Mouse (Mus musculus) small intestine, adult 2 months (tissue): ENCODE results near the gene Olfr555. TPM values are rescaled to one million over a fixed set of nuclear protein-coding genes. Genes with fewer than 3 reads are reported as not detected.
"Not testable (repeated sequence)": the region's sequence is repeated elsewhere in the genome, so short reads cannot be mapped to it uniquely, and the experiment has no call there.

Experiments
- H3K27ac ChIP-seq: fragments of 200-500 bp; 2 replicates; pipeline ENCODE4 v1.5.1; 2012; ENCODE audit warnings: low read depth, low read length, control low read depth, inconsistent platforms; ENCODE audit not compliant: insufficient read depth
- H3K27me3 ChIP-seq: fragments of 200-500 bp; 2 replicates; pipeline ENCODE4 v1.6.1; 2012; ENCODE audit warnings: mild to moderate bottlenecking, moderate library complexity, low read length, inconsistent platforms; ENCODE audit not compliant: control insufficient read depth, insufficient read depth
- H3K36me3 ChIP-seq: fragments of 200-500 bp; 2 replicates; pipeline ENCODE4 v1.6.1; 2012; ENCODE audit warnings: mild to moderate bottlenecking, low read length, control low read depth, inconsistent platforms; ENCODE audit not compliant: control insufficient read depth, insufficient read depth
- H3K4me1 ChIP-seq: fragments of 200-500 bp; 2 replicates; pipeline ENCODE4 v1.6.1; 2012; ENCODE audit warnings: low read length, inconsistent platforms, mixed read lengths; ENCODE audit not compliant: control insufficient read depth, insufficient read depth, insufficient read length
- H3K4me3 ChIP-seq: fragments of 200-500 bp; 2 replicates; pipeline ENCODE4 v1.5.1; 2012; ENCODE audit warnings: low read depth, mild to moderate bottlenecking, control low read depth, inconsistent platforms, low read length, moderate library complexity
- CTCF ChIP-seq: fragments of 200-500 bp; IDR thresholded peaks from 2 replicates; pipeline ENCODE4 v1.5.1; 2012; ENCODE audit warnings: low read depth, mild to moderate bottlenecking, control low read depth, inconsistent platforms, low read length, moderate library complexity, mixed read lengths; ENCODE audit not compliant: insufficient replicate concordance, insufficient read length; ENCODE audit errors: extremely low read depth
- POLR2A ChIP-seq: fragments of 200-500 bp; IDR thresholded peaks from 2 replicates; pipeline ENCODE4 v1.6.1; 2012; ENCODE audit warnings: low read depth, mild to moderate bottlenecking, control low read depth, inconsistent platforms, low read length, moderate library complexity
- WGBS: fragments of 180-500 bp; shearing (Covaris S2); methylation state at CpG from one replicate; pipeline ENCODE4 v1.1.7; 2018; 5-methylcytosine and 5-hydroxymethylcytosine counted together
- polyA plus RNA-seq: library from polyadenylated mRNA; depleted of rRNA; stranded (reverse); fragments of >200 nt; gene quantifications from 2 replicates; pipeline ENCODE4 v1.2.3, GENCODE M21; 2012; rRNA removed

Olfr555 gene
- not detected in 2 replicates for polyA plus RNA-seq

GRCm38 (mm10) chr7:102658523-102658922 is at the start of gene Olfr555:
Gene Olfr555 (plus strand): TSS chr7:102658823.
- H3K27ac ChIP-seq = no peak within 1 kb of the TSS
- no peaks in the 10 kb centered on the region for H3K27me3 ChIP-seq
- no peaks in the 10 kb centered on the region for H3K36me3 ChIP-seq
- WGBS = 72% methylated on average over 1 of the region's 1 CpGs
- no peaks in the 10 kb centered on the region for H3K4me1 ChIP-seq
- TF ChIP-seq POLR2A (no peak), CTCF (no peak)
- H3K4me3 ChIP-seq = no peak within 1 kb of the TSS

GRCm38 (mm10) chr7:102618118-102618517 is 40.5 kb upstream of the Olfr555 start, which contains the start of gene Olfr553:
Gene Olfr553 (minus strand): TSS chr7:102618218.
- Histone ChIP-seq H3K27ac (no peak within 1 kb of the TSS), H3K36me3 (no peaks in the 10 kb centered on the region), H3K27me3 (no peaks in the 10 kb centered on the region), H3K4me1 (no peaks in the 10 kb centered on the region), H3K4me3 (no peak within 1 kb of the TSS)
- no peak for TF ChIP-seq POLR2A
- no peak for TF ChIP-seq CTCF

- WGBS = 20% methylated on average over 5 of the region's 5 CpGs
- Histone ChIP-seq H3K36me3 (no peaks in the 10 kb centered on the region), H3K4me3 (no peak overlapping the region), H3K4me1 (no peaks in the 10 kb centered on the region), H3K27ac (no peak overlapping the region), H3K27me3 (no peaks in the 10 kb centered on the region)
- no peak for TF ChIP-seq POLR2A
- no peak for TF ChIP-seq CTCF
Observed at GRCm38 (mm10) chr7:102619608-102620007, 39.0 kb upstream of the Olfr555 start.

- not testable (repeated sequence) for H3K27ac ChIP-seq, H3K36me3 ChIP-seq, H3K4me1 ChIP-seq, H3K27me3 ChIP-seq, H3K4me3 ChIP-seq
- WGBS = 87% methylated on average over 19 of the region's 19 CpGs
Observed at GRCm38 (mm10) chr7:102620368-102620767, 38.3 kb upstream of the Olfr555 start.

- no peaks in the 10 kb centered on the region for H3K36me3 ChIP-seq
- H3K4me1 ChIP-seq = no peaks in the 10 kb centered on the region
- TF ChIP-seq POLR2A (no peak), CTCF (peak; percentile 57; the same call in 1 of the 2 replicates)
- no peak overlapping the region for H3K4me3 ChIP-seq
- WGBS = 25% methylated on average over 3 of the region's 3 CpGs
- no peaks in the 10 kb centered on the region for H3K27me3 ChIP-seq
- no peak overlapping the region for H3K27ac ChIP-seq
Observed at GRCm38 (mm10) chr7:102636665-102637064, 22.0 kb upstream of the Olfr555 start.

GRCm38 (mm10) chr7:102638132-102638531 is 20.5 kb upstream of the Olfr555 start, which contains the start of gene Olfr554:
Gene Olfr554 (plus strand): TSS chr7:102638432.
- 56% methylated on average over 1 of the region's 1 CpGs for WGBS
- Histone ChIP-seq H3K27me3 (no peaks in the 10 kb centered on the region), H3K36me3 (no peaks in the 10 kb centered on the region), H3K4me1 (no peaks in the 10 kb centered on the region), H3K27ac (no peak within 1 kb of the TSS), H3K4me3 (no peak within 1 kb of the TSS)
- TF ChIP-seq CTCF = no peak

GRCm38 (mm10) chr7:102644945-102645344 is 13.7 kb upstream of the Olfr555 start:
- not testable (repeated sequence) for H3K36me3 ChIP-seq, H3K27ac ChIP-seq, H3K4me3 ChIP-seq, H3K27me3 ChIP-seq, H3K4me1 ChIP-seq
- 74% methylated on average over 4 of the region's 4 CpGs for WGBS

GRCm38 (mm10) chr7:102664599-102664998 is 6.0 kb downstream of the Olfr555 start, which contains the start of gene Olfr556:
Gene Olfr556 (plus strand): TSS chr7:102664899.
- Histone ChIP-seq H3K27me3 (no peaks in the 10 kb centered on the region), H3K4me3 (no peak within 1 kb of the TSS), H3K4me1 (no peaks in the 10 kb centered on the region), H3K36me3 (no peaks in the 10 kb centered on the region), H3K27ac (no peak within 1 kb of the TSS)
- TF ChIP-seq CTCF = no peak
- no peak for TF ChIP-seq POLR2A
- 71% methylated on average over 3 of the region's 3 CpGs for WGBS
